Mouse (Mus musculus): ENCODE data around the gene Timm22.

Gene Timm22

GRCm38 (mm10) chr11:76406702-76407583 lies at the start of gene Timm22:
TSS of gene Timm22 (plus strand) at chr11:76406952.
- peak; percentile 97 for ATAC-seq (ENCODE audit: insufficient number of reproducible peaks, low FRiP score, low TSS enrichment)

- no peak for ATAC-seq (ENCODE audit: insufficient number of reproducible peaks, low FRiP score, low TSS enrichment)
Observed at GRCm38 (mm10) chr11:76357464-76357863, 49.3 kb upstream of the Timm22 start.

GRCm38 (mm10) chr11:76358628-76359320 lies 48.0 kb upstream of the Timm22 start:
- no peak for ATAC-seq (ENCODE audit: insufficient number of reproducible peaks, low FRiP score, low TSS enrichment)

GRCm38 (mm10) chr11:76360255-76360654 lies 46.5 kb upstream of the Timm22 start:
- no peak for ATAC-seq (ENCODE audit: insufficient number of reproducible peaks, low FRiP score, low TSS enrichment)

GRCm38 (mm10) chr11:76361422-76361821 lies 45.3 kb upstream of the Timm22 start:
- no peak for ATAC-seq (ENCODE audit: insufficient number of reproducible peaks, low FRiP score, low TSS enrichment)

- ATAC-seq (ENCODE audit: insufficient number of reproducible peaks, low FRiP score, low TSS enrichment) = no peak
Observed at GRCm38 (mm10) chr11:76363178-76363577, 43.6 kb upstream of the Timm22 start.

- no peak for ATAC-seq (ENCODE audit: insufficient number of reproducible peaks, low FRiP score, low TSS enrichment)
Observed at GRCm38 (mm10) chr11:76363636-76364035, 43.1 kb upstream of the Timm22 start.

- no peak for ATAC-seq (ENCODE audit: insufficient number of reproducible peaks, low FRiP score, low TSS enrichment)
Observed at GRCm38 (mm10) chr11:76364038-76364437, 42.7 kb upstream of the Timm22 start.

GRCm38 (mm10) chr11:76366720-76367119 lies 40.0 kb upstream of the Timm22 start:
- ATAC-seq (ENCODE audit: insufficient number of reproducible peaks, low FRiP score, low TSS enrichment) = no peak

GRCm38 (mm10) chr11:76370491-76370890 lies 36.3 kb upstream of the Timm22 start:
- no peak for ATAC-seq (ENCODE audit: insufficient number of reproducible peaks, low FRiP score, low TSS enrichment)

GRCm38 (mm10) chr11:76372120-76372519 lies 34.6 kb upstream of the Timm22 start:
- no peak for ATAC-seq (ENCODE audit: insufficient number of reproducible peaks, low FRiP score, low TSS enrichment)

GRCm38 (mm10) chr11:76372534-76372933 lies 34.2 kb upstream of the Timm22 start:
- 0 out of 2 replicates have a peak, but pooled peaks have one; percentile 52 for ATAC-seq (ENCODE audit: insufficient number of reproducible peaks, low FRiP score, low TSS enrichment)

- ATAC-seq (ENCODE audit: insufficient number of reproducible peaks, low FRiP score, low TSS enrichment) = no peak
Observed at GRCm38 (mm10) chr11:76374491-76375185, 32.1 kb upstream of the Timm22 start.

GRCm38 (mm10) chr11:76376425-76376824 lies 30.3 kb upstream of the Timm22 start:
- ATAC-seq (ENCODE audit: insufficient number of reproducible peaks, low FRiP score, low TSS enrichment) = no peak

- no peak for ATAC-seq (ENCODE audit: insufficient number of reproducible peaks, low FRiP score, low TSS enrichment)
Observed at GRCm38 (mm10) chr11:76379921-76380544, 26.7 kb upstream of the Timm22 start.

GRCm38 (mm10) chr11:76381201-76381885 lies 25.4 kb upstream of the Timm22 start:
- ATAC-seq (ENCODE audit: insufficient number of reproducible peaks, low FRiP score, low TSS enrichment) = no peak

- ATAC-seq (ENCODE audit: insufficient number of reproducible peaks, low FRiP score, low TSS enrichment) = no peak
Observed at GRCm38 (mm10) chr11:76382711-76383324, 23.9 kb upstream of the Timm22 start.

GRCm38 (mm10) chr11:76384307-76384706 lies 22.4 kb upstream of the Timm22 start:
- ATAC-seq (ENCODE audit: insufficient number of reproducible peaks, low FRiP score, low TSS enrichment) = no peak

- no peak for ATAC-seq (ENCODE audit: insufficient number of reproducible peaks, low FRiP score, low TSS enrichment)
Observed at GRCm38 (mm10) chr11:76385017-76385416, 21.7 kb upstream of the Timm22 start.
